ENCODE assay signal across 8 mouse cellular contexts in the genomic region with DNA sequence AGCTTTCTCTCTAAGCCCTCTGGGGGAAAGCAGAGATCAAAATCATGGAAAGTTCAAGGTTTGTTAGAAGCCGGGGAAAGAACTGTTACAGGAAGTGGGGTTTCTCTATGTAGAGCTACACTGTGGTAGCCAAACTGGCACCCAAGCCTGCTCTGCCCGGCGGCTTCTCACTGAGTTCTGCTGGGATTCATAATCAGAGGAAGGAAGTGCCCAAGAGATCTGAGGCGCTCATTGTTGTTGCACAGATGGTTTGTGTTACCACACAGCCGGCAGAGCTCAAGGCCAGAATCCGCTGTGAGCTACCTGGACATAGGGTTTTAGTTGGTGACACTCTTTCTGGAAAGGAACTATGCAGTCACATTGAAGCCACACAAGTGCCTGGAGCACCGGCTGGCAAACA. TPM values are rescaled to one million over a fixed set of nuclear protein-coding genes. Genes with fewer than 3 reads are reported as not detected.
DNase-seq lines count a peak whose midpoint lies in the region; ATAC-seq and TF ChIP-seq lines count a peak whose summit lies in the region.

No protein-coding gene starts in this region.

- H3K9me3 ChIP-seq in forebrain, embryonic 15.5 days: no peaks in the 10 kb centered on the region
- no peaks in the 10 kb centered on the region for H3K9me3 ChIP-seq in forebrain, postnatal 0 days (ENCODE audit: low read length)
- no peaks in the 10 kb centered on the region for H3K9me3 ChIP-seq in liver, embryonic 15.5 days (replicated peaks)
- no peaks in the 10 kb centered on the region for H3K9me3 ChIP-seq in stomach, embryonic 16.5 days (replicated peaks; ENCODE audit: control insufficient read depth, low read length)
- no peaks in the 10 kb centered on the region for H3K9me3 ChIP-seq in midbrain, embryonic 10.5 days (replicated peaks)

- 84% methylated on average over 7 of the region's 7 CpGs for WGBS in forebrain, embryonic 15.5 days
- 71% methylated on average over 7 of the region's 7 CpGs for WGBS in forebrain, postnatal 0 days
- WGBS in spleen, adult 2 months: 20% methylated on average over 7 of the region's 7 CpGs
- 30% methylated on average over 7 of the region's 7 CpGs for WGBS in liver, embryonic 15.5 days (ENCODE audit: insufficient replicate concordance)
- WGBS in stomach, embryonic 16.5 days: 74% methylated on average over 7 of the region's 7 CpGs
- WGBS in midbrain, embryonic 10.5 days: 74% methylated on average over 7 of the region's 7 CpGs

- TF ChIP-seq CTCF in forebrain, postnatal 0 days (IDR thresholded peaks at IDR 0.05; ENCODE audit: low read depth): no peak
- TF ChIP-seq CTCF in spleen, adult 2 months (IDR thresholded peaks at IDR 0.05; ENCODE audit: extremely low read depth, insufficient read depth, insufficient read length, insufficient replicate concordance): no peak

- H3K4me3 ChIP-seq in forebrain, embryonic 15.5 days: no peak overlapping the region
- no peak overlapping the region for H3K4me3 ChIP-seq in forebrain, postnatal 0 days (ENCODE audit: low read depth, low read length)
- no peak overlapping the region for H3K4me3 ChIP-seq in spleen, adult 2 months (ENCODE audit: extremely low read depth, insufficient read depth, insufficient read length)
- H3K4me3 ChIP-seq in liver, embryonic 15.5 days (replicated peaks): no peak overlapping the region
- H3K4me3 ChIP-seq in stomach, embryonic 16.5 days (replicated peaks; ENCODE audit: low read length): no peak overlapping the region
- no peak overlapping the region for H3K4me3 ChIP-seq in midbrain, embryonic 10.5 days

- TF ChIP-seq POLR2A in spleen, adult 2 months (IDR thresholded peaks at IDR 0.05; ENCODE audit: low read depth, low read length): no peak

- no peaks in the 10 kb centered on the region for H3K27me3 ChIP-seq in forebrain, embryonic 15.5 days
- no peaks in the 10 kb centered on the region for H3K27me3 ChIP-seq in forebrain, postnatal 0 days (ENCODE audit: insufficient read depth, low read length)
- H3K27me3 ChIP-seq in spleen, adult 2 months (ENCODE audit: control insufficient read depth, insufficient read depth, low read length): no peaks in the 10 kb centered on the region
- no peaks in the 10 kb centered on the region for H3K27me3 ChIP-seq in liver, embryonic 15.5 days
- no peaks in the 10 kb centered on the region for H3K27me3 ChIP-seq in stomach, embryonic 16.5 days (ENCODE audit: control insufficient read depth, insufficient read depth, low read length)
- no peaks in the 10 kb centered on the region; the same call in 1 of the 2 replicates for H3K27me3 ChIP-seq in midbrain, embryonic 10.5 days (ENCODE audit: low read depth, poor library complexity, severe bottlenecking)

- H3K4me1 ChIP-seq in forebrain, embryonic 15.5 days: peaks cover 3% of the 10 kb centered on the region; the same call in 1 of the 2 replicates
- H3K4me1 ChIP-seq in forebrain, postnatal 0 days (ENCODE audit: insufficient read depth): no peaks in the 10 kb centered on the region
- H3K4me1 ChIP-seq in spleen, adult 2 months (ENCODE audit: control insufficient read depth, insufficient read depth, insufficient read length): peaks cover 21% of the 10 kb centered on the region; the same call in 1 of the 2 replicates
- peaks cover 56% of the 10 kb centered on the region for H3K4me1 ChIP-seq in liver, embryonic 15.5 days (replicated peaks)
- peaks cover 9% of the 10 kb centered on the region for H3K4me1 ChIP-seq in stomach, embryonic 16.5 days (ENCODE audit: control insufficient read depth, insufficient read depth, low read length)
- peaks cover 14% of the 10 kb centered on the region for H3K4me1 ChIP-seq in midbrain, embryonic 10.5 days

- H3K4me2 ChIP-seq in forebrain, embryonic 15.5 days (replicated peaks): no peak overlapping the region
- no peak overlapping the region for H3K4me2 ChIP-seq in forebrain, postnatal 0 days (ENCODE audit: low read depth)
- peak overlapping the region; percentile 38 for H3K4me2 ChIP-seq in liver, embryonic 15.5 days
- no peak overlapping the region for H3K4me2 ChIP-seq in stomach, embryonic 16.5 days (ENCODE audit: low read depth, low read length)

- peak overlapping the region; percentile 8; the same call in 1 of the 2 replicates for H3K27ac ChIP-seq in forebrain, embryonic 15.5 days (replicated peaks)
- no peak overlapping the region for H3K27ac ChIP-seq in forebrain, postnatal 0 days (ENCODE audit: low read depth, low read length)
- H3K27ac ChIP-seq in spleen, adult 2 months (ENCODE audit: insufficient read depth, low read length): peak overlapping the region; percentile 45
- H3K27ac ChIP-seq in liver, embryonic 15.5 days (replicated peaks): peak overlapping the region; percentile 76
- H3K27ac ChIP-seq in stomach, embryonic 16.5 days (ENCODE audit: low read length): peak overlapping the region; percentile 36
- H3K27ac ChIP-seq in midbrain, embryonic 10.5 days (replicated peaks): no peak overlapping the region

- no peak for ATAC-seq in forebrain, embryonic 15.5 days (replicated peaks)
- no peak for ATAC-seq in forebrain, postnatal 0 days
- no peak for ATAC-seq in liver, embryonic 15.5 days (ENCODE audit: insufficient read depth)
- no peak for ATAC-seq in stomach, embryonic 16.5 days (ENCODE audit: insufficient read depth, low FRiP score)

- DNase-seq in forebrain, postnatal 0 days: no peak
- DNase-seq in spleen, adult 2 months (ENCODE audit: low read depth in 1 of 2, low spot score in 2 of 2): no peak
- DNase-seq in spleen, postnatal 36 days (ENCODE audit: low spot score in 2 of 2): no peak
- DNase-seq in ovary, postnatal 10 days (ENCODE audit: low spot score): no peak
- DNase-seq in midbrain, embryonic 10.5 days (ENCODE audit: low spot score): no peak

- H3K36me3 ChIP-seq in forebrain, embryonic 15.5 days: no peaks in the 10 kb centered on the region
- H3K36me3 ChIP-seq in forebrain, postnatal 0 days (ENCODE audit: insufficient read depth): no peaks in the 10 kb centered on the region
- no peaks in the 10 kb centered on the region for H3K36me3 ChIP-seq in spleen, adult 2 months (ENCODE audit: control insufficient read depth, insufficient read depth, low read length)
- H3K36me3 ChIP-seq in liver, embryonic 15.5 days (replicated peaks): no peaks in the 10 kb centered on the region
- H3K36me3 ChIP-seq in stomach, embryonic 16.5 days (ENCODE audit: control insufficient read depth, insufficient read depth, low read length): no peaks in the 10 kb centered on the region
- no peaks in the 10 kb centered on the region for H3K36me3 ChIP-seq in midbrain, embryonic 10.5 days

- H3K9ac ChIP-seq in forebrain, embryonic 15.5 days (replicated peaks): no peak overlapping the region
- H3K9ac ChIP-seq in forebrain, postnatal 0 days: no peak overlapping the region
- no peak overlapping the region for H3K9ac ChIP-seq in liver, embryonic 15.5 days
- no peak overlapping the region for H3K9ac ChIP-seq in stomach, embryonic 16.5 days (ENCODE audit: low read length)

RNA-seq across cellular contexts. Expression of a gene that starts 21.8 kb away (rescaled TPM):
- 3.8 and 4.2 TPM in 2 replicates for polyA plus RNA-seq in forebrain, embryonic 15.5 days (2015; fragmentation: Nextera tagmentation; extraction: Ambion mirVana)
- total RNA-seq in forebrain, postnatal 0 days (2014; rRNA removed): 5.0 and 5.9 TPM in 2 replicates
- 3.2 and 3.5 TPM in 2 replicates for polyA plus RNA-seq in forebrain, postnatal 0 days (2015; fragmentation: Nextera tagmentation; extraction: Ambion mirVana)
- polyA plus RNA-seq in spleen, adult 2 months (2012; rRNA removed): 20.4 and 26.2 TPM in 2 replicates
- polyA plus RNA-seq in liver, embryonic 15.5 days (2015; fragmentation: Nextera tagmentation; extraction: Ambion mirVana): 11.3 and 11.9 TPM in 2 replicates
- polyA plus RNA-seq in stomach, embryonic 16.5 days (2015; fragmentation: Nextera tagmentation; extraction: Ambion mirVana): 21.3 and 22.0 TPM in 2 replicates
- 7.2 and 7.8 TPM in 2 replicates for polyA plus RNA-seq in midbrain, embryonic 10.5 days (2016; fragmentation: Nextera tagmentation; extraction: Ambion mirVana)

Comparison
In these comparisons a context has a peak if more than half of its experiments do, and no peak if none do; other contexts are left out.
1. H3K27ac ChIP-seq: peak in forebrain, embryonic 15.5 days (single experiment), spleen, adult 2 months (single experiment), liver, embryonic 15.5 days (single experiment) and stomach, embryonic 16.5 days (single experiment); none in forebrain, postnatal 0 days (single experiment) and midbrain, embryonic 10.5 days (single experiment).